Mouse (Mus musculus) myocyte (in vitro differentiated cells): ENCODE measurements around the gene Dyrk1b. TPM values are rescaled to one million over a fixed set of nuclear protein-coding genes. Genes with fewer than 3 reads are reported as not detected.

Source experiments
- polyA plus RNA-seq: library from polyadenylated mRNA; unstranded; fragments of >200 nt; fragmentation: generic; extraction: Trizol; gene quantifications from one replicate; pipeline ENCODE4 v1.2.1, GENCODE M21; 2012; ENCODE audit warnings: missing spikeins

Gene Dyrk1b
- polyA plus RNA-seq, 1 experiment = 25.1 TPM

Other genes starting within 250 kb of the Dyrk1b start
- gene Zfp780b, start 200.3 kb upstream of the Dyrk1b start, polyA plus RNA-seq = 1.2 TPM
- gene Zfp850, start 165.4 kb upstream of the Dyrk1b start, polyA plus RNA-seq = 0.20 TPM
- 268 TPM for gene Psmc4, start 129.4 kb upstream of the Dyrk1b start, polyA plus RNA-seq
- not detected for gene Fcgbp, start 108.2 kb upstream of the Dyrk1b start, polyA plus RNA-seq
- gene 9530053A07Rik, start 50.0 kb upstream of the Dyrk1b start, polyA plus RNA-seq = 0.11 TPM
- gene Fbl, start 9.8 kb upstream of the Dyrk1b start, polyA plus RNA-seq = 155 TPM
- gene Eid2, start 88.4 kb downstream of the Dyrk1b start, polyA plus RNA-seq = 6.5 TPM
- gene Eid2b, start 98.3 kb downstream of the Dyrk1b start, polyA plus RNA-seq = 6.1 TPM
- not detected for gene Selenov, start 111.7 kb downstream of the Dyrk1b start, polyA plus RNA-seq
- gene Dll3, start 122.8 kb downstream of the Dyrk1b start, polyA plus RNA-seq = 0.02 TPM
- gene Timm50, start 132.6 kb downstream of the Dyrk1b start, polyA plus RNA-seq = 83.6 TPM
- 84.2 TPM for gene Supt5, start 159.3 kb downstream of the Dyrk1b start, polyA plus RNA-seq
- 4,542 TPM for gene Rps16, start 171.2 kb downstream of the Dyrk1b start, polyA plus RNA-seq
- 15.8 TPM for gene Plekhg2, start 193.1 kb downstream of the Dyrk1b start, polyA plus RNA-seq
- gene Zfp36, start 200.8 kb downstream of the Dyrk1b start, polyA plus RNA-seq = 7.5 TPM
- 34.2 TPM for gene Med29, start 213.2 kb downstream of the Dyrk1b start, polyA plus RNA-seq
- 34.3 TPM for gene Paf1, start 213.5 kb downstream of the Dyrk1b start, polyA plus RNA-seq